Mouse (Mus musculus) C2C12 (cell line): ENCODE data around the gene Clec12a. TPM values are rescaled to one million over a fixed set of nuclear protein-coding genes. Genes with fewer than 3 reads are reported as not detected.
"Not testable (repeated sequence)": the region's sequence is repeated elsewhere in the genome, so short reads cannot be mapped to it uniquely, and the experiment has no call there.

Experiments used
- H3K27me3 ChIP-seq: one replicate; pipeline ENCODE4 v1.6.1; 2011; ENCODE audit not compliant: control insufficient read depth, insufficient read depth, insufficient read length
- H3K36me3 ChIP-seq: one replicate; pipeline ENCODE4 v1.6.1; 2011; ENCODE audit not compliant: control insufficient read depth, insufficient read depth
- H3K4me3 ChIP-seq: one replicate; pipeline ENCODE4 v1.5.1; 2011; ENCODE audit warnings: mild to moderate bottlenecking, control low read depth; ENCODE audit not compliant: poor library complexity, insufficient read depth, severe bottlenecking
- H3K79me2 ChIP-seq: one replicate; pipeline ENCODE4 v1.6.1; 2011; ENCODE audit not compliant: control insufficient read depth, insufficient read depth
- H3K79me3 ChIP-seq: one replicate; pipeline ENCODE4 v1.6.1; 2011; ENCODE audit warnings: low read depth, control low read depth
- H3ac ChIP-seq: one replicate; pipeline ENCODE3; 2011; ENCODE audit warnings: low read depth; ENCODE audit not compliant: control insufficient read depth, insufficient read length
- CEBPB ChIP-seq: IDR thresholded peaks from one replicate; pipeline ENCODE4 v1.6.1; 2011; ENCODE audit warnings: low read depth, mild to moderate bottlenecking, control low read depth, moderate library complexity
- CTCF ChIP-seq: IDR thresholded peaks from one replicate; pipeline ENCODE4 v1.5.1; 2011; ENCODE audit not compliant: control insufficient read depth, insufficient read depth, insufficient read length
- FOSL1 ChIP-seq: IDR thresholded peaks from one replicate; pipeline ENCODE4 v1.8.0; 2011; ENCODE audit warnings: mild to moderate bottlenecking, low read length; ENCODE audit not compliant: poor library complexity, insufficient read depth, severe bottlenecking
- MAX ChIP-seq: IDR thresholded peaks from one replicate; pipeline ENCODE4 v1.6.1; 2011; ENCODE audit warnings: mild to moderate bottlenecking, control low read depth
- MYOD1 ChIP-seq: IDR thresholded peaks from one replicate; pipeline ENCODE4 v1.6.1; 2011; ENCODE audit warnings: low read depth; ENCODE audit not compliant: control insufficient read depth, insufficient read length
- MYOG ChIP-seq: IDR thresholded peaks from one replicate; pipeline ENCODE4 v1.6.1; 2011; ENCODE audit not compliant: control insufficient read depth, insufficient read length; ENCODE audit errors: extremely low read depth
- USF1 ChIP-seq: IDR thresholded peaks from one replicate; pipeline ENCODE4 v1.6.1; 2011; ENCODE audit warnings: low read depth, mild to moderate bottlenecking, control low read depth, moderate library complexity
- long read RNA-seq, 2 experiments: library from polyadenylated mRNA; unstranded; transcript quantifications; one replicate each; pipeline ENCODE4 v2.0.0; 2019 to 2020
- polyA plus RNA-seq: library from polyadenylated mRNA; unstranded; fragments of >200 nt; fragmentation: generic; extraction: Trizol; gene quantifications from one replicate; pipeline ENCODE4 v1.2.1, GENCODE M21; 2012; ENCODE audit warnings: missing spikeins

Clec12a gene
- polyA plus RNA-seq = not detected
- long read RNA-seq, experiment 1 = 0 reads
- long read RNA-seq, experiment 2 = 0 reads

DNA sequence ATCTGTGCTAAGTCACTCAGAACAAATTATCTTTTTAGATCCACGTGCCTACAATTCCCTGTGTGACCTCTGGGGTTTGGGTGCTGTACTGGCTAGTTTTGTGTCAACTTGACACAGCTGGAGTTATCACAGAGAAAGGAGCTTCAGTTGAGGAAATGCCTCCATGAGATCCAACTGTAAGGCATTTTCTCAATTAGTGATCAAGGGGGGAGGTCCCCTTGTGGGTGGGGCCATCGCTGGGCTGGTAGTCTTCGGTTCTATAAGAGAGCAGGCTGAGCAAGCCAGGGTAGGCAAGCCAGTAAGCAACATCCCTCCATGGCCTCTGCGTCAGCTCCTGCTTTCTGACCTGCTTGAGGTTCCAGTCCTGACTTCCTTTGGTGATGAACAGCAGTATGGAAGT is at the start of gene Clec12a:
Gene Clec12a (plus strand): TSS at position 301 of the 400 bp plus-strand sequence.
- H3K79me2 ChIP-seq, H3K27me3 ChIP-seq, H3K79me3 ChIP-seq, H3ac ChIP-seq, H3K36me3 ChIP-seq, H3K4me3 ChIP-seq: not testable (repeated sequence)

DNA sequence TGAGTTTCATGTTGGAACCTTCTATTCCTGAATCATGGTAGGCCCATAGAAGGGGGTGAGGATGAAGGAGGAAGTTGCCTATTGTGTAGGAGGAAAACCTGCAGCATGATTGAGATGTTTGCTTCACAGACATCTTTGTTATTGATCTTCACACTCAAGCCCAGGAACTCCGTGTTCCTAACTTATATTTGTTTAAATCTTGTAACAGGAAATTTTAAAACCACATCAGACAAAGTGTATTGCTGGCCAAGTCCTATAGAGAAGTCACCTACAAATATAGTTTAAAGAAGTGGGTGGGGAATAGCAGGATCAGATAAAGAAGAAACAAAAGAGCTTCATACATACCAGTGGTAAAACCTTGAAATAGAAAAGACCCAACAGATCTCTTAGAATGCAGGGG is 38.3 kb upstream of the Clec12a start:
- Histone ChIP-seq H3K36me3 (no peaks in the 10 kb centered on the region), H3K27me3 (no peaks in the 10 kb centered on the region), H3K4me3 (no peak overlapping the region), H3ac (no peak overlapping the region), H3K79me2 (no peaks in the 10 kb centered on the region), H3K79me3 (no peaks in the 10 kb centered on the region)
- TF ChIP-seq MYOD1 = no peak
- no peak for TF ChIP-seq MAX
- no peak for TF ChIP-seq MYOG
- no peak for TF ChIP-seq CTCF
- TF ChIP-seq FOSL1 = no peak
- no peak for TF ChIP-seq CEBPB
- TF ChIP-seq USF1 = no peak

DNA sequence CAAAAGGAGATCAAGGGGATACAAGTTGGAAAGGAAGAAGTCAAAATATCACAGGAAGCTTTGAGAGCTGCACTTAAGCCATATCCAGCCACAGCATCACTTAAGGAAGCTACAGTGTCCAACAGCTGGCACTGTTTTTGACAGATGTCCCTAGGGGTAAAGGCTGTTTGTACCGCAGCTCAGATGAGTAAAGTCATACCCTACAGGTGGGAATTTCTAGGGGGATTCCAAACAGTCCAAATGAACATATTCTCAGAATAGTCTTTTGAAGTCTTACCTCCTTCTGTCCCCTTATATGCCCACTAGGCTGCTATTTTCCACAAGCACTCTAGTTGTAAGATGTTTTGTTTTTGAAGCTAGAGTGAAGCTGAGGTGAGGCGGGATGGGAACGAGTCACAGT is 30.0 kb upstream of the Clec12a start:
- no peaks in the 10 kb centered on the region for H3K79me2 ChIP-seq

DNA sequence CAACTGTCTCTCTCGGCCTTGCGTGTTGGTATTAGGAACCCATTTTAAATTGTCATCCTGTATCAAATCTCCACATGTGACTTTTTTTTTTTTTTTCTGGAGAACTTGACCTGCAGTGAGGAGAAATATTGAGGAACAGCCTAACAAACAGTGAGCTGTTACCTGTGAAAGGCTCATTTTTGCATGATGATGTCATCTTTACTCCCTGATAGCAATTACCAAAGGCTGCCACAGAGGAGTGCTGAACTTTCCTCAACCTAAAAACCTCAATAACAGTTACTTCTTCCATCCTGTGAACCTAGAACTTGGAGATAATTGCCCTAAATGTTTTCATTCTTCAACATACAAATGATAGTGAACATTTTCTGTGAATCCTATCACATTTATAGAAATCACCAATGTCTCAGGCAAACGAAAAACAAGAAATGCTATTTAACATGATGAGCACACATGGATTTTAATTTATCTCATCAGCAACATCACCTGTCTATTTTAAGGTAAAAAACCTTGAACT is 27.8 kb upstream of the Clec12a start:
- no peak overlapping the region for H3ac ChIP-seq
- H3K4me3 ChIP-seq = no peak overlapping the region
- no peaks in the 10 kb centered on the region for H3K27me3 ChIP-seq
- no peaks in the 10 kb centered on the region for H3K79me3 ChIP-seq
- no peak for TF ChIP-seq MYOG
- no peak for TF ChIP-seq CTCF
- no peak for TF ChIP-seq FOSL1
- TF ChIP-seq CEBPB = no peak
- TF ChIP-seq MAX = no peak
- no peak for TF ChIP-seq USF1
- TF ChIP-seq MYOD1 = no peak
- H3K79me2 ChIP-seq = no peaks in the 10 kb centered on the region
- no peaks in the 10 kb centered on the region for H3K36me3 ChIP-seq

More for the DNA sequence above, 30.0 kb upstream of the Clec12a start:
- no peak overlapping the region for H3K4me3 ChIP-seq
- no peak overlapping the region for H3ac ChIP-seq
- TF ChIP-seq FOSL1 (no peak), CTCF (no peak), MYOG (no peak), MYOD1 (no peak), MAX (no peak), CEBPB (no peak), USF1 (no peak)
- no peaks in the 10 kb centered on the region for H3K27me3 ChIP-seq
- no peaks in the 10 kb centered on the region for H3K36me3 ChIP-seq
- no peaks in the 10 kb centered on the region for H3K79me3 ChIP-seq

DNA sequence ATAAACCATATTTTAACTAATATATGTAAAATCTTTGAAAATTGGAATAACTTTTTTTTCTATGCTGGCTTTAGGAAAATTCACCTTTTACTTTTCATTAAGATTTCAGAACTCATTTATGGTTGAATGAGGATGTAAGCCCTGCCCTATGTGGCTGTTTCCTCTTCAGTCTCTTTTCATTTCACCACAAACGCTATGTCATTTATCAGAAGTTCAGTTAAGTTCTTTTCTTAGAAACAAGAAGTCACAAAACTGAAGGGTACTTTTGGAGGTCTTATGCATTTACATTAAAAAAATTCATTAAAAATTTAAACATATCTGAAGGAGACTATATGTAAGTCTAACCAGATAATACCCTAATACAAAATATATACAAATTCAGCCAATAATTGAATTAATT is 26.8 kb upstream of the Clec12a start:
- no peak overlapping the region for H3K4me3 ChIP-seq
- no peaks in the 10 kb centered on the region for H3K79me3 ChIP-seq
- no peaks in the 10 kb centered on the region for H3K27me3 ChIP-seq
- H3ac ChIP-seq = no peak overlapping the region
- no peaks in the 10 kb centered on the region for H3K36me3 ChIP-seq
- TF ChIP-seq USF1 (no peak), MYOD1 (no peak), MYOG (no peak), MAX (no peak), FOSL1 (no peak), CTCF (no peak), CEBPB (no peak)
- H3K79me2 ChIP-seq = no peaks in the 10 kb centered on the region

DNA sequence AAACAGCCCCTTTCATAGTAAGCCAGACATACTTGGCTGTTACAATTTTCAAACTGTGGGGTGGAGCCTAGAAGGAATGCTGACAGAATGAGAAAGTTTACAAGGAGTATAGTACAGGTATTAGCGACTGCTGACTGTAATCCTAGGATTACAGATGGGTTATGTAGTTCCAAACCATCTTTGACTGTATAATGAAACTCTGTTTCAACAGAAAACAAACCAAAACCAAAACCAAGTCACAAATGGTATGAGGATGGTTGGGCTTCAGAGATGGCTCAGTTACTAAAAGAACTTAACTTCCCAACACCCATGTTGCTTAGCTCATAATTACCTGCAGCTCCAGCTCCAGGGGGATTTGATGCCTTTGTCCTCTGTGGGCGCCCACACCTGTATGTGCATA is 26.0 kb upstream of the Clec12a start:
- TF ChIP-seq CEBPB (no peak), MAX (no peak), MYOG (no peak), USF1 (no peak), CTCF (no peak), MYOD1 (no peak), FOSL1 (no peak)
- H3K4me3 ChIP-seq = no peak overlapping the region
- H3ac ChIP-seq = no peak overlapping the region
- H3K27me3 ChIP-seq = no peaks in the 10 kb centered on the region
- no peaks in the 10 kb centered on the region for H3K36me3 ChIP-seq
- no peaks in the 10 kb centered on the region for H3K79me2 ChIP-seq
- H3K79me3 ChIP-seq = no peaks in the 10 kb centered on the region
